Mouse (Mus musculus) C2C12 (cell line): Measurements from ENCODE around the gene Kif21b. TPM values are rescaled to one million over a fixed set of nuclear protein-coding genes. Genes with fewer than 3 reads are reported as not detected.
A peak's percentile ranks its signal among the peaks of the same experiment; 100 is the strongest.

Experiments used
- H3K27me3 ChIP-seq: one replicate; pipeline ENCODE4 v1.6.1; 2011; ENCODE audit not compliant: control insufficient read depth, insufficient read depth, insufficient read length
- H3K36me3 ChIP-seq: one replicate; pipeline ENCODE4 v1.6.1; 2011; ENCODE audit not compliant: control insufficient read depth, insufficient read depth
- H3K4me3 ChIP-seq: one replicate; pipeline ENCODE4 v1.5.1; 2011; ENCODE audit warnings: mild to moderate bottlenecking, control low read depth; ENCODE audit not compliant: poor library complexity, insufficient read depth, severe bottlenecking
- H3K79me2 ChIP-seq: one replicate; pipeline ENCODE4 v1.6.1; 2011; ENCODE audit not compliant: control insufficient read depth, insufficient read depth
- H3K79me3 ChIP-seq: one replicate; pipeline ENCODE4 v1.6.1; 2011; ENCODE audit warnings: low read depth, control low read depth
- H3ac ChIP-seq: one replicate; pipeline ENCODE3; 2011; ENCODE audit warnings: low read depth; ENCODE audit not compliant: control insufficient read depth, insufficient read length
- CEBPB ChIP-seq: IDR thresholded peaks from one replicate; pipeline ENCODE4 v1.6.1; 2011; ENCODE audit warnings: low read depth, mild to moderate bottlenecking, control low read depth, moderate library complexity
- CTCF ChIP-seq: IDR thresholded peaks from one replicate; pipeline ENCODE4 v1.5.1; 2011; ENCODE audit not compliant: control insufficient read depth, insufficient read depth, insufficient read length
- FOSL1 ChIP-seq: IDR thresholded peaks from one replicate; pipeline ENCODE4 v1.8.0; 2011; ENCODE audit warnings: mild to moderate bottlenecking, low read length; ENCODE audit not compliant: poor library complexity, insufficient read depth, severe bottlenecking
- MAX ChIP-seq: IDR thresholded peaks from one replicate; pipeline ENCODE4 v1.6.1; 2011; ENCODE audit warnings: mild to moderate bottlenecking, control low read depth
- MYOD1 ChIP-seq: IDR thresholded peaks from one replicate; pipeline ENCODE4 v1.6.1; 2011; ENCODE audit warnings: low read depth; ENCODE audit not compliant: control insufficient read depth, insufficient read length
- MYOG ChIP-seq: IDR thresholded peaks from one replicate; pipeline ENCODE4 v1.6.1; 2011; ENCODE audit not compliant: control insufficient read depth, insufficient read length; ENCODE audit errors: extremely low read depth
- USF1 ChIP-seq: IDR thresholded peaks from one replicate; pipeline ENCODE4 v1.6.1; 2011; ENCODE audit warnings: low read depth, mild to moderate bottlenecking, control low read depth, moderate library complexity
- polyA plus RNA-seq: library from polyadenylated mRNA; unstranded; fragments of >200 nt; fragmentation: generic; extraction: Trizol; gene quantifications from one replicate; pipeline ENCODE4 v1.2.1, GENCODE M21; 2012; ENCODE audit warnings: missing spikeins

Gene Kif21b
- polyA plus RNA-seq, 1 experiment, result 0.66 TPM

DNA sequence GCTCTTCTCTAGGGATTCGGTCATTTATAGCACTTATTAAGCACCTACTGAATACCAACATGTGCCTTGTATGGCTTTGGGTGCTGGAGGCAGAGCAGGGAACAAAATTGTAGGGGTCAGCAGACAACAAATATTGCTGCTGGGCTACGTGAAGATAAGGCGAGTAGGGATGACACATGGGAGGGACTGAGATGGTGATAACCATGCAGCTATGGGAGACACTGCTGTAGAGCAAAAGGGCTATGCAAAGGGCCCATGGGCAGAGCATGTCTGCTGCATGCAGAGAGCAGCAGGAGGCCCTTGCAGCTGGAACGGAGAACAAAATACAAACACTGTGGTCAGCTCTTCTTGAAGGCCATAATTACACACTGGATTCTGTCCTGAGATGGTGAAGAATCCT lies 29.1 kb upstream of the Kif21b start:
- Histone ChIP-seq H3K36me3 (no peaks in the 10 kb centered on the region), H3ac (no peak overlapping the region), H3K27me3 (peaks cover 10% of the 10 kb centered on the region), H3K79me3 (no peaks in the 10 kb centered on the region), H3K79me2 (no peaks in the 10 kb centered on the region), H3K4me3 (no peak overlapping the region)
- TF ChIP-seq CEBPB, result no peak
- no peak for TF ChIP-seq MAX
- TF ChIP-seq MYOG, result no peak
- no peak for TF ChIP-seq MYOD1
- TF ChIP-seq FOSL1, result no peak

DNA sequence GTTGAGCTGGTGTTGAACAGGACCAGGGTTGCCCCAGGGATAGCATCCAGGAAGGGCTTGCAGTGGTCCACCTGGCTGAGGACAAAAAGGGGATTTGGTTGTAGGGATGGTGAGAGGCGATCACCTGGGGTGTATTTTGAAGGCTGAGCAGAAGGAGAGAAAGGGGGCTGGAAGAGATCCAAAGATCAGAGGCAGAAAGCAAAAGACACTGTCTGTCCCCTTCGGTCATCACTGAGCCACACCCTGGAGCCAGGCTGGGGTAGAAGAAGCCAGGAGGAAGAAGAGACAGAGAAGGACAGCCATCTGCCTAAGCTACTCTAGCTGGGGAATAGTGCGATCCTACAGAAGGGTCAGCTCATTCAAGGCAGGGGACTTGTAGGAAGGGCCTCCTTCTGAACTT lies 28.6 kb upstream of the Kif21b start:
- H3K79me2 ChIP-seq, result no peaks in the 10 kb centered on the region

DNA sequence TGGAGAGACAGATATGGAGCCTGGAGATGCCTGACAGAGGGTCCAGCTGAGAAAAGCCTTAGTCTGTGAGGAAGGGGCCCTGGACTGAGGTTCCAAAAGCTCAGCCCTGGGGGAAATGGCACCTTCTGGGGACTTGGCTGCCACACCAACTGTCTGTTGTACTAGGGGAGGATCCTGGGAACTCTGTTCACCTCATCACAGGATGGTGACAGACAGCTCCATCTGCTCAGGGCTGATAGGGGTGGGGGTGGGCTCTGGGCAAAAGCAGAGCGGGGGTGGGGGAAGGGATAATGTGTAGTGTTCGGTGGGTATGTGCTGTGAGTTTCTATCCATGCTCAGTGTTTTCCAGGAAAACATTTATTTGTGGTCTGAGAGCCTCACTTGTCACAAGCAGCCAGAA lies 28.2 kb upstream of the Kif21b start:
- no peaks in the 10 kb centered on the region for H3K79me2 ChIP-seq
- TF ChIP-seq MYOG (no peak), CTCF (no peak), FOSL1 (no peak), MAX (no peak), CEBPB (no peak), MYOD1 (no peak), USF1 (no peak)
- H3ac ChIP-seq, result no peak overlapping the region
- H3K79me3 ChIP-seq, result no peaks in the 10 kb centered on the region
- H3K4me3 ChIP-seq, result no peak overlapping the region
- H3K27me3 ChIP-seq, result peaks cover 16% of the 10 kb centered on the region
- no peaks in the 10 kb centered on the region for H3K36me3 ChIP-seq

More for the DNA sequence above, 28.6 kb upstream of the Kif21b start:
- no peak overlapping the region for H3ac ChIP-seq
- TF ChIP-seq MYOG, result no peak
- no peak for TF ChIP-seq USF1
- TF ChIP-seq FOSL1, result no peak
- TF ChIP-seq MAX, result no peak
- TF ChIP-seq CEBPB, result no peak
- no peak for TF ChIP-seq MYOD1
- no peak for TF ChIP-seq CTCF
- H3K27me3 ChIP-seq, result peaks cover 12% of the 10 kb centered on the region
- H3K4me3 ChIP-seq, result no peak overlapping the region
- no peaks in the 10 kb centered on the region for H3K36me3 ChIP-seq
- H3K79me3 ChIP-seq, result no peaks in the 10 kb centered on the region

DNA sequence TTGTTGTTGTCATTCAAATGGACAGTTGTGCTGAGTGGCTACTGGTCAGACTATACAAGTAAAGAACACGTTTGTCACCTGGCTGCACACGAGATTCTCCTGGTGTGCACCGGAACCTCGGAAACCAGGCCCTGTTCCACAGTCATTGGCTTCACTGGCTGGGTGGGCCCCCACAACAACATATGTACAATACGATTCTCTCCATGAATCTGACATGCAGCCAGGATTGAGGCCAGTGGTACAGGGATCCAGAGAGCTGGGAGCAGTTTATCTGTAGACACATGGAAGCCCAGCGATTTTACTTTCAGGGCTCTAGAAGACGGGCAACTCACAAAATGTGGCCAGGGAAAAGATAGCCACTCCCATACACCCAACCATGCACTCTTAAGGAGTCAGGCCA lies 27.5 kb upstream of the Kif21b start:
- H3ac ChIP-seq, result no peak overlapping the region
- no peak overlapping the region for H3K4me3 ChIP-seq
- H3K27me3 ChIP-seq, result peaks cover 21% of the 10 kb centered on the region
- no peaks in the 10 kb centered on the region for H3K79me3 ChIP-seq
- TF ChIP-seq FOSL1 (no peak), MAX (no peak), MYOG (no peak), CTCF (no peak), CEBPB (no peak), USF1 (no peak), MYOD1 (no peak)
- H3K79me2 ChIP-seq, result no peaks in the 10 kb centered on the region
- no peaks in the 10 kb centered on the region for H3K36me3 ChIP-seq

DNA sequence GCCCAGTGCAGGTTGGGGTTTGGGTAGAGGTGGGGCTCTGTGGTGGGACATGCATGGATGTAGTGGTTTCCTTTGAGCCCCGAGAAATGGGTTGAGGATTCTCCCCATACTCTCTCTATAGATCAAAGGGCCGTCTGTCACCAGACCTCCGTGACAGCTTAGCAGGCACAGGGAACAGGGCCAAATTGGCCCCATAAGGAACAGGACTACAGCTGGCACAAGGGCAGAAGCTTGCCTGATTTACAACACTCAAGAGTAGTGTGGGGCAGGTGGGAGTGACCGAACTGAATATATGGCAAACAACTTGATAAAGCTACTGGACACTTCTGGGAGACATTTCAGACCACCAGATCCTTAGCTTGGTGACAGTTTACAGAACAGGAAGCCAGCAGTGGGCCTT lies 26.4 kb upstream of the Kif21b start:
- Histone ChIP-seq H3K27me3 (peaks cover 24% of the 10 kb centered on the region), H3K4me3 (no peak overlapping the region), H3K79me2 (no peaks in the 10 kb centered on the region), H3K79me3 (no peaks in the 10 kb centered on the region), H3K36me3 (no peaks in the 10 kb centered on the region), H3ac (no peak overlapping the region)
- no peak for TF ChIP-seq FOSL1
- TF ChIP-seq CTCF, result no peak
- no peak for TF ChIP-seq MYOG
- TF ChIP-seq USF1, result no peak
- TF ChIP-seq CEBPB, result no peak
- TF ChIP-seq MAX, result no peak
- TF ChIP-seq MYOD1, result no peak

DNA sequence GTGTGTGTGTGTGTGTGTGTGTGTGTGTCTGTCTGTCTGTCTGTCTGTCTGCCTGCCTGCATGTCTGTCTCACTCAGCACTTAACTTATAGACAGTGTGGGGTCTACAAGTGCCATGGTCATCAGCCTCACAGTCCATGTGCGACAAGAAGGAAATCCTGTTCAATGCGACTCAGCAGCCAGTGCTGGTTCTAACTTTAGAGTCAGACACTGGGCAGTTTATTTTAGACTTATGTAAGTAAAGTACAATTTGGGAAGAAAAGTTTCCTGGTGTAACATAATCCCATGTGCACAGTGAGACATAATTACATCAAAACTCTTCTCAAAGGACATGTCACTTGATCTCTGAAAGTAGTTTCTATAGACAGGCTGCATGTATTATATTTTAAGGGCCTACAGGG lies 21.7 kb upstream of the Kif21b start:
- TF ChIP-seq FOSL1 (no peak), MYOG (no peak), USF1 (no peak), MYOD1 (no peak), MAX (no peak), CTCF (no peak), CEBPB (no peak)
- no peak overlapping the region for H3ac ChIP-seq
- H3K79me2 ChIP-seq, result no peaks in the 10 kb centered on the region
- peaks cover 34% of the 10 kb centered on the region for H3K27me3 ChIP-seq
- H3K4me3 ChIP-seq, result no peak overlapping the region
- no peaks in the 10 kb centered on the region for H3K36me3 ChIP-seq
- H3K79me3 ChIP-seq, result no peaks in the 10 kb centered on the region

DNA sequence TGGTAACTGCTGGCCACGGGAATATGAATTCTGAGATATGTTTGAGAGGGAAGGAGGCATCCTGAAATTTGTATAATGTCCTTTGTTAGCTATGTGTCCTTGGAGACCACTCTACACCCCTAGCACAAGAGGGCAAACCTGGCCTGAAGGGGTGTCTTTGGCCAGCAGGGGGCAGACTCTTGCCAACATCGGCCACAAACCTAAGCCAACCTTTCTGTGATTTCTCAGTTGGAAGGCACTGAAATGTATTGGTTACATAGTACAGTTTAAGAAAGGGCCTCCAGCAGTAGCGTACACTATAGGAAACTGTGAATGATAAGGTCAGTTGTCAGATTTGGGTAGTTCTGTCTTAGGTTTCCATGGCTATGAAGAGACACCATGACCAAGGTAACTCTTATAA lies 15.0 kb upstream of the Kif21b start:
- TF ChIP-seq MYOD1 (no peak), CTCF (peak; percentile 69)
- Histone ChIP-seq H3ac (no peak overlapping the region), H3K79me2 (no peaks in the 10 kb centered on the region), H3K4me3 (no peak overlapping the region), H3K27me3 (peaks cover 5% of the 10 kb centered on the region), H3K36me3 (no peaks in the 10 kb centered on the region), H3K79me3 (no peaks in the 10 kb centered on the region)
